Mouse (Mus musculus) cerebellum, adult 9-10 months (tissue): ENCODE results near the gene Hoxa13.

Source experiments
- DNase-seq: peaks from one replicate; pipeline ENCODE4 v3.0.0; 2022

Hoxa13 gene

DNA sequence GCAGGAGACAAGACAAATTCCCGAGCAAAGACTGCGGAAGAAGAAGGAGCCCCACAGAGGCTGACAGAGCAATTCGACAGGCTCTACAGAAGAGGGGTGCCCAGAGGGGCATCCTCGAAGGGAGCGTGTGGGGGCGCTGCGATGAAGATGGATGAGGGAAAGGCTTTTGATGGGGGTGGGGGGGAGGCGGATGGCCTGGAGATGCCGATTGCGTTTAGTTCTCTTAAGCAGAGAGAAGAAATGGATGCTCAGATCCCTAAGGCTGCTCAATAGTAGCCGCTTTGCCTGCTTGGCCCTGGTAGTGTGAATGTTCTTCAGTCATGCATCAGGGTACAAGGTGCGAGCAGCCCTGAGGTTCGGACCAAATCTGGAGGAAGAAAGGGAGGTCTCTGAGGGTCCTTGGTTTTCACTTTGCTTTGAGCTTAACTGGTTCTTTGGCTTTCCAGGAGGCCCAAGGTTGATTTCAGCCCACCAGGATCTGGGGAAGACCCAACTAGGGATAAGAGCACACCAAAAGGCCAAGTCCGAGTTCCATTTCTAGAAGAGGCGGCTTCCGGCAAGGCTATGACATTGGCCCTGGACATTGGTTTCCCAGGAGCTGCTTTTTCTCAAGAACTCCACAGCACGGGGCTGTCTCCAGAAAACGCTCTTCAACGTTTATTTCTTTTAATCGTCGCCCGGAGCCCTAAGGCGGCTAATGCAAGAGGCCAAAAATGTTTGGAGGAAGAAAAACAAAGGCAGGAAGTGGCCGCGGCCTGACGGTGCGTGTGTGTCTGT lies 11.9 kb downstream of the Hoxa13 start:
- DNase-seq = no peak

- DNase-seq = no peak
These were observed 12.7 kb downstream of the Hoxa13 start for GRCm38 (mm10) chr6:52247766-52248637.

DNA sequence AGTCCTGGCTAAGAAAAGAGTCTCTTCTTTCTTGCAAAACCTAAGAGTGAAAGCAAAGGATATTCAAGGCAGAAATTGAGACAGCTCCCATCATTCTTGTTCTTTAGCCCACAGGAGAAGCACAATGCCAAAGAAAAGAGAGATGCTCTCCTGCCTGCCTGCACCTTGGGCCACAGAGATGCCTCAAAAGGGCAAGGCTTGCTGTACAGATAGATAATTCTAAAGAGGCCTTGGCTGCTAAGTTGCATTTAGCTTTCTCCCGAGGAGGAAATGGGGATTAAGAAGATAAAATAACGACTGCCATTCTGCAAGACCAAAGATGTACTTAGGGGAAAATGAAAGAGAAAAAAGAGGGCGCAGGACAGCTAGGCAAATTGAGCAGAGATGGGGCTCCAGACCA lies 13.8 kb downstream of the Hoxa13 start:
- DNase-seq = no peak

- no peak for DNase-seq
These were observed 14.3 kb downstream of the Hoxa13 start for GRCm38 (mm10) chr6:52246403-52246803.

DNA sequence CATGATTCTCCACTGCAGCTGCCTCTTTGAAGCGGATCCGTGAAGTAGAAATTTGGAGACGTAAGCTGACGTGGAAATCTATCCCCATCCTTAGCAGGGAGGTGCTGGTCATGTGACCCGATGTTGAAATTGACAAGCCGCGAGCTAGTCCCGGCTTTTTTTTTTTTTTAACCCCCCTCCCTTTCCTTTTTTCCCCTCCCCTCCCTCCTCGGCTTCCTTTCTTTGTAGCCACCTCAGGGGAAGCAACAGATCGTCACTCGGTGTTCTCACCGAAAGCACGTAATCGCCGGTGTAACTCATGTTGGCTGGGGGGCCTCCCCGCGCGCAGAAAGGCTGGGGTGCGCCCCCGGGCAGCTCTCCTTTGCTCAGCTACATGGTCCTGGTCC lies 14.9 kb downstream of the Hoxa13 start, which contains the start of gene Hoxa11:
Gene Hoxa11 (minus strand): TSS at position 54 of the 386 bp plus-strand sequence.
- no peak for DNase-seq

- no peak for DNase-seq
These were observed 15.5 kb downstream of the Hoxa13 start for GRCm38 (mm10) chr6:52245040-52245756.

DNA sequence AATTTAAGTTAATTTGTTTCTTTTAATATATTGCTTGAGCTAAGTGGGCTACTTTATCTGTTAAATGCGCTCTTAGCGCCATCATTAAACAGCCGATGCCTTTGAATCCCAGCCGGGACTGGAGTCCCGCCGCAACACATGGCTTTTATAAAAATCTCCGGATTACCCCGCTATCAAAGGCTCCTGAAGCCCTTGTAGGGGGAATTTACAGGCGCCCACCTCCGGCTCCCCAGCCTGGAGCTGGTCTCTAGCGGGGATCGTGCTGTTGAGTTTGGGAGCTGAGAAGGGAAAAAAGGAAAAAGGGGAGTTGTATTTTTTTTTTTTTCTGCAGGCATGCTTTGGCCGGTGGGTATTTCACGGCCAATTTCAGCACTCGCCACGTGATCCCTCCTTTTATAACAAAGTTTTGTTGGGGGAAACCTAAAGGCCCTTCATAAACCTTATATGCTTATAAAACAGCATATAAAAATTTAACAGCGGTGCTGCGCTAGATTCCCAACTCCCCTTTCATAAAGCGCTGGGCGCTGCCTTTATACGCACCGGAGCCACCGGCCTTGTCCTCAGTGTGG lies 16.1 kb downstream of the Hoxa13 start:
- no peak for DNase-seq

GRCm38 (mm10) chr6:52243681-52244121 lies 17.0 kb downstream of the Hoxa13 start:
- no peak for DNase-seq

GRCm38 (mm10) chr6:52242801-52243332 lies 17.8 kb downstream of the Hoxa13 start:
- no peak for DNase-seq

- no peak for DNase-seq
These were observed 19.6 kb downstream of the Hoxa13 start for GRCm38 (mm10) chr6:52241001-52241621.

- no peak for DNase-seq
These were observed 20.2 kb downstream of the Hoxa13 start, which contains the start of gene Hoxa10 for GRCm38 (mm10) chr6:52240389-52241000. Gene Hoxa10, minus strand, starts transcription at chr6:52240854.

GRCm38 (mm10) chr6:52239625-52240388 lies 20.9 kb downstream of the Hoxa13 start:
- no peak for DNase-seq

DNA sequence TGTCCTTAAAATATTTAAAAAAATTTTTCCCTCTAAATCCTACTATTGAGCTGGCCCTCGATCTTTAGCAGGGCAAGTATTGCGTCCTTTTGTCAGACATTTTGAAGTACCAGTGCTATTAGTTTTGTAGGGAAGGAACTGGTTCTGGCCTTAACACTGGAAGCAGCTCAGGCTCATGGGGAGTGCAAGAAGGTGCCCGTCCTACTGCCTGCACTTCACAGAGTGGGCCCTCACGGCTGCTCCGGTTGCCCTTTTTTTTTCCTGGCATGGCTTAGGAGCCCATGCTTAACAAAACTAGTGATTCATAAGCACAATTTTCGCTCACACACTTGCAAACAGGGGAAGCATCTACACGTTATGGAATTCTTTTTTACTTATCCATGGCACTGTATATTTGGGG lies 21.7 kb downstream of the Hoxa13 start:
- no peak for DNase-seq

DNA sequence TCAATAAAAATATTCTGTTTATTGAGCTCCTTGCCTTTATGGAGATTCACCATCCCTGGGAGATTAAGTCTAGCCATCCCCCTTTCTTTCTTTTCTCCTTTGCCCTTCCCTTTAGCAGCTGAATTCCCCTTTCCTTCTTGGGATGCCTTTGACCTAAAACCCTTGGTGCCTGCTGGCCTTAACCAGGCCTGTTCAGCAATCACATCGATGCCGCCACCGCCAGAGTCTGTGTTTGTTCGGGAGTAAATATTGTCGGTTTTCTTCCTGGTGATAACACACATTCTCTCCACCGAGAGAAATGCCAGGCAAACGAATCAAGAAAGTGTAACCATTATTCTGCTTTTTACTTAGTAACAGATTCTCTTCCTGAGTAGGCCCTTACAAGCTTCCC lies 22.5 kb downstream of the Hoxa13 start:
- DNase-seq = no peak

GRCm38 (mm10) chr6:52237346-52238154 lies 23.1 kb downstream of the Hoxa13 start:
- DNase-seq = no peak

- DNase-seq = no peak
These were observed 23.9 kb downstream of the Hoxa13 start for GRCm38 (mm10) chr6:52236806-52237205.

DNA sequence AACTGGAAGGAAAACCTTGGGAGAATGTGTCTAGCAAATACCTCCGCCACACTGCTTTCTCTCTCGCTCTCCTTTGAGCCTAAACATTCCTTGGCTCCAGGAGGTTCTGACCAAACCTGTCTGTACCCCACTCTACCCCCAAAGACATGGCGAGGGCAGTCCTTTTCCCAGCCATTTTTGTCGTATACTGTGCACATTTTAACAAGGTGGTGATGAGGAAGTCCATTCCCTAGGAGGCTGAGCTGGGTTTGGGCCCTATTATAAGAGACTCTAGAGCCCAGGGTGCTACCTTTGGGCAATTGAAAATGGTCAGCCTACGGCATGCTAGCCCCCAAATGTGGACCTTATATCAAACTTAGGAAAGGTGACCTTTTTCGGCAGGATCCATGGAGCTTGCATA lies 24.8 kb downstream of the Hoxa13 start:
- no peak for DNase-seq

- DNase-seq = no peak
These were observed 25.4 kb downstream of the Hoxa13 start for GRCm38 (mm10) chr6:52235267-52235666.

DNA sequence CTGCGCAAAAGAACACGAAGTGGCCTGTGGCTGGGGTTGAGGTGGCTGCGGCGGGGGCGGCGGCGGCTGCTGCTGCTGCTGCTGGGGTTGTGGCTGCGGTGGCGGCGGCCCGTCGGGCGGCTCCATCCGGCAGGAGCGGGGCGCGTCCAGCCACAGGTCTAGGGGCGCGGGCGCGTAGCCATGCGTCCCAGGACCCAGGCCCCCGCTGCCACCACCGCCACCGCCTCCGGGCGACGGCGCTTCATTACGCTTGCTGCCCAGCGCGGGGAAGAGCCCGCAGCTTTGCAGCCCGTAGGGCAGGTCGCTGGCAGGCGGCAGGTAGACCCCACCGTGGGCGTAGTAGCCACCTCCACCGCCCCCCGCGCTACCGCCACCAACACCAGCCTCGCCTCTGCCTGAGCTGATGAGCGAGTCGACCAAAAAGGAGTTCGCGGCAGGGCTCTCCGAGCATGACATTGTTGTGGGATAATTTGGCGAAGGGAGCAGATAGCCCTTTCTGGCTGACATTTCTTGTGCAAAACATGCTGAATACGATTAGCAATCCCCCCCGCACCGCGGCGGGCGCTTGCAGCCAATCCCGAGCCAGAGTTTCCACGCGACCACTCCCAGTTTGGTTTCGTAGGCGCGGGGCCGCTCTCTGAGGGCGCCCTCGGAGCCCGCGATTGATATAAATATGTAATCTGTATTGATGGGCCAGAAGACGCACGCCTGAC lies 26.1 kb downstream of the Hoxa13 start:
- DNase-seq = no peak
